Mouse (Mus musculus) brain, embryonic 14.5 days (tissue): ENCODE data around the gene Hip1r.

Experiments used
- CTCF ChIP-seq: fragments of 200-500 bp; IDR thresholded peaks from 2 replicates; pipeline ENCODE4 v1.5.1; 2012; ENCODE audit warnings: inconsistent platforms, mild to moderate bottlenecking, moderate library complexity, borderline replicate concordance; ENCODE audit not compliant: insufficient read depth, insufficient read length; ENCODE audit errors: extremely low read depth
- POLR2A ChIP-seq: fragments of 200-500 bp; IDR thresholded peaks from 2 replicates; pipeline ENCODE4 v1.6.1; 2012; ENCODE audit warnings: mild to moderate bottlenecking, inconsistent platforms, borderline replicate concordance; ENCODE audit not compliant: poor library complexity, insufficient read depth, insufficient read length, severe bottlenecking; ENCODE audit errors: extremely low read depth

- TF ChIP-seq CTCF (no peak), POLR2A (no peak)
Observed at GRCm38 (mm10) chr5:123997811-123998210, 24.4 kb downstream of the Hip1r start.
